Mouse (Mus musculus): ENCODE measurements around the gene Anxa4.
A peak's percentile ranks its signal among the peaks of the same experiment; 100 is the strongest.

Gene Anxa4

GRCm38 (mm10) chr6:86793021-86793815 is at the start of gene Anxa4:
Gene Anxa4 (minus strand): TSS chr6:86793584.
- peak; percentile 14 to 42 for DNase-seq (ENCODE audit: low spot score in 2 of 2)

DNA sequence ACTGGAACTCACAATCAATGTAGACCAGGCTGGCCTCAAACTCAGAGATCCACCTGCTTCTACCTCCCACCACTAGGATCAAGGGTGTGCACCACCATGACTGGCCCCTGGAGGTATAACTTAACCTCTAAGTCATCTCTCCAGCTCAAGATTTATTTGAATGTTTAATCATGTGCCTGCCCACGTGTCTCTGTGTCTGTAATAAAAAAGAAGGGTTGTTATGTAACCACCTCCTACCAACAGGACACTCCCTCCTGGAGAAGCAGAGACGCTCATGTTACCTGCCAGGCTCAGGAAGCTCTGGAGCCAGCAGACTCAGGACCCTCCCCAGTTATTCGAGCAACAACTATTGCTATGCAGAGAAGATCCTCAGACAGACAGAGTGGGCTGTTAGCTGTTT is 48.6 kb upstream of the Anxa4 start:
- no peak for DNase-seq (ENCODE audit: low spot score in 2 of 2)

DNA sequence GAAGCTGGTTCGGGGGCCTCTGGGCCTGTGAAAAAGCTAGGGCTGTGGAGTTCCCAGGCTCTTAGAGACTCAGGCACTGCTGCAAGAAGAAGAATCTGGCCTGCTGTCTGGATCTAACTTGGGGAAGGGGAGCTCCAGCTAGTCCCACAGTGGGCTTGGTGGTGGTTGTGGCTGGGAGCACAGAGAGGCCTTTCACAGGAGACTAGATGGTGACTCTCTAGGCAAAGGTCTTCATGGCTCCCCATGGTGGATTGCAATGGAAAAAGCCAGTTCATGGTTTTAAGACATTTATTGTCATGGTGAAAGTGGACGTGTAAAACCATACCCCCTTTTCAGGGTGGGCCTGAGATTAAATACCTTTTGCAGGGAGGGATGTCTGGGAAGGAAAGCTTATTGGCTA is 45.7 kb upstream of the Anxa4 start:
- DNase-seq (ENCODE audit: low spot score in 2 of 2), result no peak

- DNase-seq (ENCODE audit: low spot score in 2 of 2), result no peak
Observed at GRCm38 (mm10) chr6:86832802-86833502, 39.6 kb upstream of the Anxa4 start.

GRCm38 (mm10) chr6:86830738-86831500 is 37.5 kb upstream of the Anxa4 start:
- no peak for DNase-seq (ENCODE audit: low spot score in 2 of 2)

DNA sequence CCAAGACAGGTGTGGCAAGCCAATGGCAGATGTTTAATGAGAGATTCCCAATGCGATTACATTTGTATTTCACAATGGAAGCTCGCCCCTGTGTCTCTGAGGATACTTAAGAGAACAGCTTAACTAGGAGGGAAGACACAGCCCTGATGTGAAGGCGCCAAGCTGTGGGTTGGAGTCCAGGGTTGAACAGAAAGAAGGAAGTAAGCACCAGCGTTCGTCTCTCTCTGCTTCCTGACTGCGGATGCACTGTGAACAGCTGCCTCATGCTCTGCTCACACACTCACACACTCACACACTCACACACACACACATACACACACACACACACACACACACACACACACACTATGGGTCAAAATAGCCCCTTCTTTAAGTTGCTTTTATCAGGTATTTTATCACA is 36.4 kb upstream of the Anxa4 start:
- DNase-seq (ENCODE audit: low spot score in 2 of 2), result no peak

- peak in 1 of 2 experiments; percentile 31 for DNase-seq (ENCODE audit: low spot score in 2 of 2)
Observed at GRCm38 (mm10) chr6:86827432-86827831, 34.0 kb upstream of the Anxa4 start.

- peak; percentile 10 to 20 for DNase-seq (ENCODE audit: low spot score in 2 of 2)
Observed at GRCm38 (mm10) chr6:86824401-86824800, 31.0 kb upstream of the Anxa4 start.

- peak; percentile 51 to 53 for DNase-seq (ENCODE audit: low spot score in 2 of 2)
Observed at GRCm38 (mm10) chr6:86823824-86824223, 30.4 kb upstream of the Anxa4 start.

GRCm38 (mm10) chr6:86823051-86823431 is 29.7 kb upstream of the Anxa4 start:
- DNase-seq (ENCODE audit: low spot score in 2 of 2), result peak in 1 of 2 experiments; percentile 19

- peak in 1 of 2 experiments; percentile 11 for DNase-seq (ENCODE audit: low spot score in 2 of 2)
Observed at GRCm38 (mm10) chr6:86822285-86823050, 29.1 kb upstream of the Anxa4 start.

DNA sequence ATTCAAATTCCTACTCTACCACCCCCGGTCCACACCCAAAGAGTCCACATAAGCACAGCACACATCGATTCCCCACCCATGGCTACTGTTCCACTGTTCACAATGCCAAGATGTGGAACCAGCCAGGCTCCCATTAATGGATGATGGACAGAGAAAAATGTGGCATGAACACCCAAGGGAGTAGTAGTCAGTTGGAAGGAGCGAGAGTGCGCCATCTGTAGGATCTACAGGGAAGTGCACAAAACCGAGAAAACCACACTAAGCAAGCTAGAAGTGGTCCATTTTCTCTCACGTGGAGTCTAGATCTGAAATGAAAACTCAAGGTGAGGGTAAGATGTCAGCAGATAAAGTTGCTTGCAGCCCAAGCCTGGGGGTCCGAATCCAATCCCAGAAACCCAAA is 27.3 kb upstream of the Anxa4 start:
- DNase-seq (ENCODE audit: low spot score in 2 of 2), result peak in 1 of 2 experiments; percentile 31

DNA sequence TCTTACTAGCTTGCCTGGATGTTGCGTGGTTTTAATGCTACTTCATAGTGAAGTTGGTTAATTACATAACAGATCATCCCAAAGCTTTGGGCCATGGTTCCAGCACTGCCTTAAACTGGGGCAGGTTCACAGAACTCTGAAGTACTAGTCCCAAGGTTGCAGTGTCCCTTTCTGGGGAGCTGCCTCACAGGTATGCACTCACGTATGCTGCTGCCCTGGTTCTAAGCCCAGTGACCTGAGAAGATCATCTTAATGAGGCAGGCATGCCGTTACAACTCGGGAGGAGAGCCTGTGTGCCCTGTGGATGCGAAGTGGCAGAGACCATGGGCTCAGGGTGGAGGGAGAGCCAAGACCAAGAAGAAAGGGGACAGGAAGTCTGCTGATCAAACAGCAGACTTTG is 26.5 kb upstream of the Anxa4 start:
- DNase-seq (ENCODE audit: low spot score in 2 of 2), result no peak

- DNase-seq (ENCODE audit: low spot score in 2 of 2), result no peak
Observed at GRCm38 (mm10) chr6:86818914-86819313, 25.5 kb upstream of the Anxa4 start.

DNA sequence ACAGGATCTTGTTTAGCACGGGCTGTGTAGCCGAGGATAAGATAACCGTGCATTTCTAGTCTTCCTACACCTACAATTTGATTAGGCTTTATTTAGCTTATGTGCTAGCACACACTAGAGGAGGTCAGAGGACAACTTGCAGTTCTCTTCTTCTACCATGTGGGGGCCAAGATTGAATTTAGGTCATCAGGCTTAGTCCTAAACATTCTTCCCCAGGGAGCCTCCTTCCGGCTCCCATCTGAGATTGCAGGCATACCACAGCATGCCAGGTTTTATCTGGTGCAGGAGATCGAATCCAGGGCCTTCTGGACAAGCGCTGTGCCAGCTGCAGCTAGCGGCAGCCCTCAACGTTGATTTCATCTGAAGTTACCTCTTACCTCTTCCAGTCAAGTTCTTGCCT is 23.2 kb upstream of the Anxa4 start:
- peak in 1 of 2 experiments; percentile 45 for DNase-seq (ENCODE audit: low spot score in 2 of 2)

DNA sequence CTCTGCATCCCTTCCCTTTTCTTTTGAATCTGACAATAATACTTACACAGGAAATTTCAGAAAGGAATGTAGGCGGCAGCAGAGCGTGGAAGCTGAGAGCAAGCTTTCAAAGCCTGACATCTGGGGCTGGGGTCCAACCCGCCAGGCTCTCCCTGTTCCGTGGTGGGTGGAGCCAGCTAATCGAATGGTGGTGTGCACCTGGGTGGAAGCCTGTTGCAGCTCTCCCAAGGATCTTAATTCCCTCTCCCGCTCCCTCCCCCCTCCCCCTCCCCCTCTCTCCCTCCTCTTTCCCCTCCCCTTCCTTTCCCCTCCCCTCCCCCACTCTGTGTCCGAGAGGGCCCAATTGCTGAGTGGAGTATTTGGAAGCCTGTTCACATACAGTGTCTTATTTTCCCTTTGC is 22.1 kb upstream of the Anxa4 start:
- no peak for DNase-seq (ENCODE audit: low spot score in 2 of 2)

GRCm38 (mm10) chr6:86814926-86815325 is 21.5 kb upstream of the Anxa4 start:
- DNase-seq (ENCODE audit: low spot score in 2 of 2), result no peak

DNA sequence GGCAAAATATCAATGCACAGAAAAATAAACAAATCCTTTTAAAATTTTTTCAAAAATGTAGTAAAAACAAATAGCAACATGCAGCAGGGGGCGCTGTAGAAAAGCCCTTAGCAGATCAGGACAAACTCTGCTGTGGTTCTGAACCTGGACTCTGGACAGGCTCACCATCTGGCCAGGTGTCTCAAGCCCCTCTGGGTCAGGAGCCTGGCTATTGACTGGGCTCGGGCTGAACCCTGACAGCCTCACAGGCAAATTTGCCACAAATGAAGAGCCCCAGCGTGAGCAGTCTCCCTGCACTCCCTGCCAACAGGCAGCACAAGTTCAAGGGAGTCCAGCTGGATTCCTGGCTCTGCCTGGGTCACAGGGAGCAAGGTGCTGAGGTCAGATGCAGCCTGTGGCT is 20.0 kb upstream of the Anxa4 start:
- peak; percentile 29 to 67 for DNase-seq (ENCODE audit: low spot score in 2 of 2)

DNA sequence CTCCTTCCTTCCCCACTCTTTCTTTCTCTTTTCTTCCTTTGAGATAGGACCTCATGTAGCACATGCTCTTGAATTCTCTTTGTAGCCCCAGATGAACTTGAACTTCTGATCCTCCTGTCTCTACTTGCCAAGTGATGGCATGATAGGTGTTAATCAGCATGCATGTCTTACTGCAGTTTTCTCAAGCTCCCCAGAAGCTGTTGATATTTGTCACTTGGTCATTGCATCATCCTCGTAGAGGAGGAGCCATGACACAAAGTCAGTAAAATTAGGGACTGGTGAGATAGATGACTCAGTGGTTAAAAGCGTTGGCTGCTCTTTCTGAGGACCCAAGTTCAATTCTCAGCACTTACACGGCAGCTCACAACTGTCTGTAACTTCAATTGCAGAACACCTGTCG is 19.5 kb upstream of the Anxa4 start:
- DNase-seq (ENCODE audit: low spot score in 2 of 2), result no peak

DNA sequence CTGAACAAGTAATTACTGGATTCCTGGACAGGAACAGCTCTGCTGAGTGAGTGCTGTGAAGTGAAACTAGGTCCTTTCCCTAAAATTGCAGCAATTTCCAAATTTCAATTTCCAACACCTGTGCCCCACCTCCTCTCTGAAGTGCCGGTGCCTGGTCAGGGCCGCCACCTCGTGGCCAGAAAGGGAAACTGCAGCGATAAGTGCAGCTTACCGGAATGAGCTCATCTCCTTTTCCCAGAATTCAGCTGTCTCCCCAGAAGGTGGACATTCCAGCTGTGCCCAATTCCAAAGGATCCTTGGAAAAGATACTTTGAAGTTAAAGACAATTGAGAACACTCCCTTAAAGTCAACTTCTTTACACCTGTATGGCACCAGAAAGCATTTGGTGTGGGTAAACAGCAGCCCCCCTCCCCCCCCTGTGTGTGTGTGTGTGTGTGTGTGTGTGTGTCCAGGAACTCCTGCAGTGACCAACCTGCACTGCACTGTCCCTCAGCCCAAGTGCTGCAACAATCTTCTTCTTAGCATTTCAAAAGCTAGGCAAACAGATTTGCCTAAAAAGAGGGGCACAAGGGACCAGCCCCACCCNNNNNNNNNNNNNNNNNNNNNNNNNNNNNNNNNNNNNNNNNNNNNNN is 13.2 kb upstream of the Anxa4 start:
- DNase-seq (ENCODE audit: low spot score in 2 of 2), result peak; percentile 38 to 62

DNA sequence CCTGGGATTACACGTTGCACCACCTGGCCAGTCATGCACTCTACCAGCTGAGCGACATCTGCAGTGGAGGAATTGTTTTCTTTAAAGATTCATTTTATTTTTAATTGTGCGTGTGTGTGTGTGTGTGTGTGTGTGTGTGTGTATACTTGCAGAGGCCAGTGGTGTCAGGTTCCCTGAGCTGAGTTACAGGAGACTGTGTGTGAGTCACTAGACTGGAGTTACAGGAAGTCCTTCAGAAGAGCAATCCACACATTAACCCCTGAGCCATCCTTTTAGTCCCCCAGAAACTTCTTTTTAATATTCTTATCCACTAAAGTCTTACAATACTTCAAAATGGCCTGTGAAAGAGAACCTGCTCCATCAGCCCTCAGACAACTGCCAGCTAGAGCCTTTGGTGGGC is 11.3 kb upstream of the Anxa4 start:
- no peak for DNase-seq (ENCODE audit: low spot score in 2 of 2)

All from thymus, postnatal 10 days (tissue).